Mouse (Mus musculus) MEL (cell line): ENCODE measurements around the gene Tent2. TPM values are rescaled to one million over a fixed set of nuclear protein-coding genes. Genes with fewer than 3 reads are reported as not detected.

Experiments used
- DNase-seq: peaks from one replicate; pipeline ENCODE4 v3.0.0; 2011; ENCODE audit warnings: low read depth, low spot score
- H3K27ac ChIP-seq: 2 replicates; pipeline ENCODE4 v1.5.1; 2012; ENCODE audit warnings: low read depth, mild to moderate bottlenecking, control low read depth, low read length, moderate library complexity; ENCODE audit not compliant: control insufficient read depth
- H3K27me3 ChIP-seq, 2 experiments: fragments of 150-350 bp in 1 of 2; sonication (generic) in 1 of 2; 2 replicates each; pipeline ENCODE4 v1.6.1; 2012; ENCODE audit warnings: low read length in 2 of 2, mild to moderate bottlenecking in 2 of 2, improper control_type of control experiment in 1 of 2, moderate library complexity in 1 of 2; ENCODE audit not compliant: insufficient read depth in 2 of 2, control insufficient read depth in 1 of 2
- H3K36me3 ChIP-seq, 2 experiments: 2 replicates each; pipeline ENCODE4 v1.6.1; 2012 to 2014; ENCODE audit warnings: low read length in 2 of 2, improper control_type of control experiment in 1 of 2, inconsistent platforms in 1 of 2, mild to moderate bottlenecking in 1 of 2; ENCODE audit not compliant: insufficient read depth in 2 of 2, control insufficient read depth in 1 of 2
- H3K4me1 ChIP-seq, 2 experiments: fragments of 150-350 bp in 1 of 2; sonication (generic) in 1 of 2; 2 replicates each; pipeline ENCODE4 v1.6.1; 2012; ENCODE audit warnings: low read length in 2 of 2, improper control_type of control experiment in 1 of 2, mild to moderate bottlenecking in 1 of 2; ENCODE audit not compliant: insufficient read depth in 2 of 2, control insufficient read depth in 1 of 2
- H3K4me3 ChIP-seq, 2 experiments: fragments of 150-350 bp in 1 of 2; sonication (generic) in 1 of 2; 2 replicates each; pipeline ENCODE4 v1.5.1; 2012; ENCODE audit warnings: low read depth in 2 of 2, low read length in 2 of 2, mild to moderate bottlenecking in 2 of 2, moderate library complexity in 2 of 2, control low read depth in 1 of 2, improper control_type of control experiment in 1 of 2; ENCODE audit not compliant: control insufficient read depth in 1 of 2, insufficient read depth in 1 of 2
- H3K79me2 ChIP-seq: 2 replicates; pipeline ENCODE4 v1.6.1; 2012; ENCODE audit warnings: mild to moderate bottlenecking, low read length, moderate library complexity; ENCODE audit not compliant: control insufficient read depth, poor library complexity, insufficient read depth
- H3K9ac ChIP-seq: 2 replicates; pipeline ENCODE4 v1.6.1; 2012; ENCODE audit warnings: low read depth, mild to moderate bottlenecking, control low read depth, low read length, moderate library complexity; ENCODE audit not compliant: control insufficient read depth, poor library complexity, severe bottlenecking
- H3K9me3 ChIP-seq: fragments of 150-350 bp; sonication (generic); replicated peaks from 2 replicates; pipeline ENCODE4 v1.6.1; 2012; ENCODE audit warnings: mild to moderate bottlenecking, low read length, improper control_type of control experiment, moderate library complexity; ENCODE audit not compliant: insufficient read depth
- BHLHE40 ChIP-seq: IDR thresholded peaks from 2 replicates; pipeline ENCODE4 v1.6.1; 2012; ENCODE audit warnings: low read depth, mild to moderate bottlenecking, inconsistent platforms, low read length, improper control_type of control experiment, borderline replicate concordance
- ETS1 ChIP-seq: IDR thresholded peaks from 2 replicates; pipeline ENCODE4 v1.6.1; 2012; ENCODE audit warnings: low read depth, mild to moderate bottlenecking, inconsistent platforms, low read length, improper control_type of control experiment, moderate library complexity
- GATA1 ChIP-seq: IDR thresholded peaks from 2 replicates; pipeline ENCODE4 v1.6.1; 2011; ENCODE audit warnings: low read depth, low read length, improper control_type of control experiment
- MAFK ChIP-seq: IDR thresholded peaks from 2 replicates; pipeline ENCODE4 v1.6.1; 2011; ENCODE audit warnings: low read depth, mild to moderate bottlenecking, low read length, improper control_type of control experiment, borderline replicate concordance
- MEF2A ChIP-seq: IDR thresholded peaks from 2 replicates; pipeline ENCODE4 v1.6.1; 2014; ENCODE audit warnings: low read depth, mild to moderate bottlenecking, inconsistent platforms, low read length, improper control_type of control experiment; ENCODE audit not compliant: poor library complexity, insufficient replicate concordance, severe bottlenecking; ENCODE audit errors: extremely low read depth
- MYC ChIP-seq: IDR thresholded peaks from 2 replicates; pipeline ENCODE4 v1.6.1; 2011; ENCODE audit warnings: low read depth, mild to moderate bottlenecking, low read length, improper control_type of control experiment, moderate library complexity
- NELFE ChIP-seq: IDR thresholded peaks from 2 replicates; pipeline ENCODE4 v1.6.1; 2011; ENCODE audit warnings: low read depth, low read length, improper control_type of control experiment
- NRF1 ChIP-seq: IDR thresholded peaks from 2 replicates; pipeline ENCODE4 v1.6.1; 2014; ENCODE audit warnings: low read depth, mild to moderate bottlenecking, inconsistent platforms, low read length, improper control_type of control experiment, moderate library complexity; ENCODE audit not compliant: poor library complexity, insufficient read depth, severe bottlenecking
- POLR2AphosphoS2 ChIP-seq: IDR thresholded peaks from 2 replicates; pipeline ENCODE4 v1.6.1; 2011; ENCODE audit warnings: low read length, improper control_type of control experiment
- RCOR1 ChIP-seq: IDR thresholded peaks from 2 replicates; pipeline ENCODE4 v1.6.1; 2012; ENCODE audit warnings: low read depth, mild to moderate bottlenecking, inconsistent platforms, low read length, improper control_type of control experiment
- SIN3A ChIP-seq: IDR thresholded peaks from 2 replicates; pipeline ENCODE4 v1.6.1; 2012; ENCODE audit warnings: low read length, improper control_type of control experiment, inconsistent platforms
- SMC3 ChIP-seq: IDR thresholded peaks from 2 replicates; pipeline ENCODE4 v1.6.1; 2011; ENCODE audit warnings: low read depth, low read length, improper control_type of control experiment
- TAL1 ChIP-seq: IDR thresholded peaks from 2 replicates; pipeline ENCODE4 v1.6.1; 2012; ENCODE audit warnings: mild to moderate bottlenecking, inconsistent platforms, low read length, moderate library complexity, mixed read lengths
- TBP ChIP-seq: IDR thresholded peaks from 2 replicates; pipeline ENCODE4 v1.8.0; 2011; ENCODE audit warnings: low read depth, low read length, improper control_type of control experiment
- TCF12 ChIP-seq: IDR thresholded peaks from 2 replicates; pipeline ENCODE4 v1.6.1; 2014; ENCODE audit warnings: low read depth, mild to moderate bottlenecking, inconsistent platforms, low read length, improper control_type of control experiment, moderate library complexity
- USF2 ChIP-seq, 2 experiments: IDR thresholded peaks; 2 replicates each; pipeline ENCODE4 v1.6.1; 2011 to 2012; ENCODE audit warnings: improper control_type of control experiment in 2 of 2, low read length in 2 of 2, borderline replicate concordance in 1 of 2, inconsistent platforms in 1 of 2, low read depth in 1 of 2, mild to moderate bottlenecking in 1 of 2; ENCODE audit not compliant: insufficient read depth in 1 of 2
- ZC3H11A ChIP-seq: IDR thresholded peaks from 2 replicates; pipeline ENCODE4 v1.6.1; 2012; ENCODE audit warnings: low read depth, mild to moderate bottlenecking, inconsistent platforms, low read length, improper control_type of control experiment
- ZNF384 ChIP-seq: IDR thresholded peaks from 2 replicates; pipeline ENCODE4 v1.6.1; 2012; ENCODE audit warnings: low read depth, mild to moderate bottlenecking, inconsistent platforms, low read length, improper control_type of control experiment
- polyA plus RNA-seq, 2 experiments: library from polyadenylated mRNA; stranded (reverse) in 1 of 2; unstranded in 1 of 2; fragments of >175 nt in 1 of 2; fragments of >200 nt in 1 of 2; gene quantifications; 2 replicates each; pipeline versions ENCODE4 v1.2.1 to v1.2.4; 2012; ENCODE audit warnings: low replicate concordance in 2 of 2, low read depth in 1 of 2; ENCODE audit not compliant: insufficient read length in 2 of 2, insufficient read depth in 1 of 2, missing spikeins in 1 of 2
- total RNA-seq: library from RNA; depleted of rRNA; stranded (reverse); fragments of 300-350 nt; gene quantifications from 2 replicates; pipeline ENCODE4 v1.2.3, GENCODE M21; 2012

The Tent2 gene
- total and polyA plus RNA-seq, 3 experiments, result 13.0 to 39.2 TPM; not detected in 1

- Histone ChIP-seq H3K4me1 (peaks cover 0 to 6% of the 10 kb centered on the region in 2 experiments; a peak in 3 of 4 replicates), H3K27me3 (no peaks in the 10 kb centered on the region), H3K9me3 (no peaks in the 10 kb centered on the region), H3K79me2 (no peaks in the 10 kb centered on the region), H3K27ac (no peak overlapping the region), H3K36me3 (peaks cover 0 to 2% of the 10 kb centered on the region in 2 experiments; a peak in 2 of 4 replicates), H3K4me3 (no peak overlapping the region), H3K9ac (no peak overlapping the region)
- DNase-seq, result no peak
- no peak for TF ChIP-seq SIN3A
- TF ChIP-seq BHLHE40, result no peak
- no peak for TF ChIP-seq NELFE
- TF ChIP-seq NRF1, result no peak
- no peak for TF ChIP-seq RCOR1
- no peak for TF ChIP-seq TAL1
- no peak for TF ChIP-seq ETS1
Observed at GRCm38 (mm10) chr13:93239134-93239533, 46.9 kb upstream of the Tent2 start.

DNA sequence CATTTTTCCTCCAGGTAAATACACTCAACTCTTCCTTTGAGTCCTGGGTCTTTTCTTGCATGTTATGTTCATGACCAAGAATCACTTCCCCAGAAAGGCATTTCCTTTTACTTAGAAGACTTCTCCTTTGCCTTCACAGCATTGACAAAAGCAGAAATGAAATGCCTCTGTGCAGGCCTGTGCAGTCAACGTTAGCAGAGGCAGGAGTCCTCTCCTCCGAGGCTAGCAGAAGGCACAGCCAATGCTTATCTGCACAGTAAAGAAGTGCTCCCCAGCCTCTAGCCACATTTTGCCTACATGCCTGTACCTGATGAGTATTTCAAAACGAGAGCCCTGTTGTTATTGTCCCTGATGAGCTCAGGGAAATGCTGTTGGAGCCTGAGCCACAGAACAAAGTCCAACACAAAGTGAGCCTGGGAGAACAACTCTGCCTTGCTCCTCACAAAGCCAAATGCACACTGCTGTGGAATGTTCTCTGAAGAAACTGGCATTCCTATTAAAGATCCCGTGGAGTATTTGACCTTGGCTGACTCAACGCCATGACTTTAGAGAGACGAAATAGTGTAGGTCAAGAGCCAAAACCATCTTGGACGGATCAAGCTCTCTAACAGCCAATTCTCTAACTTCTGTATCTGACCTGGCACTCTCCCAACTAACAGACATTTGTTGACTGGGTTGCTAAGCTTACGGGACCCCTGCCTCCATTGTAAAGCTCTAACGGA lies 45.7 kb upstream of the Tent2 start:
- Histone ChIP-seq H3K9ac (0 out of 2 replicates have a peak overlapping the region, but pooled peaks have one; percentile 17), H3K27ac (peak overlapping the region; percentile 25), H3K4me1 (peaks cover 0 to 6% of the 10 kb centered on the region in 2 experiments; a peak in 3 of 4 replicates), H3K27me3 (no peaks in the 10 kb centered on the region), H3K4me3 (peak overlapping the region in 1 of 2 experiments; percentile 18; a peak in 1 of 4 replicates), H3K9me3 (no peaks in the 10 kb centered on the region), H3K36me3 (peaks cover 0 to 2% of the 10 kb centered on the region in 2 experiments; a peak in 2 of 4 replicates), H3K79me2 (no peaks in the 10 kb centered on the region)
- TF ChIP-seq SIN3A, result no peak
- no peak for TF ChIP-seq GATA1
- no peak for TF ChIP-seq MEF2A
- TF ChIP-seq SMC3, result 0 out of 2 replicates have a peak, but pooled peaks have one; percentile 6
- peak; percentile 64 for DNase-seq

GRCm38 (mm10) chr13:93234267-93235039 lies 42.3 kb upstream of the Tent2 start:
- DNase-seq, result no peak
- Histone ChIP-seq H3K4me1 (peaks cover 0 to 13% of the 10 kb centered on the region in 2 experiments; a peak in 3 of 4 replicates), H3K36me3 (peaks cover 0 to 5% of the 10 kb centered on the region in 2 experiments; a peak in 1 of 4 replicates), H3K27ac (no peak overlapping the region), H3K4me3 (no peak overlapping the region), H3K9me3 (no peaks in the 10 kb centered on the region), H3K27me3 (no peaks in the 10 kb centered on the region), H3K9ac (no peak overlapping the region), H3K79me2 (no peaks in the 10 kb centered on the region)
- TF ChIP-seq MYC (no peak), ZC3H11A (no peak), TCF12 (no peak), MAFK (no peak), USF2 (IDR thresholded peaks at IDR 0.05; ENCODE audit: borderline replicate concordance in 1 of 2, insufficient read depth in 1 of 2, low read depth in 1 of 2, low read length in 2 of 2) (no peak), POLR2AphosphoS2 (no peak), ZNF384 (no peak), TBP (no peak), TAL1 (no peak)
